In the genomic region with DNA sequence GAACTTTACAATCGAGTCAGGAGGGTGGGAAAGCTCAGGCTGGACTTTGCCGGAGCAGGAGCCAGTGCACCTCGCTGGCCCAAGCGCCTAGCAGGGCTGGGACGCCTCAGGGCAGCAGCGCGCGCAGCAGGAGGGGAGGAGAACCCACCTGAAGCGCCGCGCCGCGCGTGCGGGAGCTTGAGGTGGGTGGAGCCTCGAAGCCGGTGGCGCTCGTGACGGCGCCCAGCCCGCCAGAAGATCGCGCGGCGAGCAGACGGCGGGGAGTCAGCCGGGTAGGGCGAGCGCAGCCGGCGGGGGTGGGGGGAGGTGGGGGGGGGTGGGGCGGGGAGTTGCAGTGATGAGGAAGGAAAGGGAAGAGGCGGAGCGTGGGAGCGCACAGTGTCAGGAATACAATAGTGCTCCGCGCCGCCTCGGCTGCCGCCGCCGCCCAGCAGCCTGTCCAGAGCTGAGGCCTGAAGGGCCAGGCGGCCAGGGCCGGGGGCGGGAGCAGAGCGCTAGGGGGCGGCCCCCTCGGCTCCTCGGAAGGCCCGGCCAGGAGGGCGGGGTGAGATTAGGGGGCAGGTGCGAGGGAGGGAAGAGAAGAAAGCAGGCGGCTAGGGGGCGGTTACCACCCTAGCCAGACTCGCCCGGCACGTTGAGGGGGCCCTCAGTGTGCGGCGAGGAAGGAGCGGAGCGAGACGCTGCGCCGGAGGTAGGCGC, we compare ENCODE assay signal across 8 mouse cellular contexts. TPM values are rescaled to one million over a fixed set of nuclear protein-coding genes. Genes with fewer than 3 reads are reported as not detected.
DNase-seq lines count a peak whose midpoint lies in the region; ATAC-seq and TF ChIP-seq lines count a peak whose summit lies in the region.

Gene Jade3, plus strand, starts transcription at position 549 of the 699 bp plus-strand sequence.

- intact Hi-C loops in heart, postnatal 25 days (cut with DNase I), result loop anchor here (10.0 kb wide), 1 partner anchor 150 kb away; no protein-coding TSS in a partner anchor

- TF ChIP-seq POLR2A in olfactory bulb, adult 2 months (IDR thresholded peaks at IDR 0.05; ENCODE audit: insufficient read depth, low read depth, low read length), result no peak

- peak within 1 kb of the TSS; percentile 79 for H3K4me3 ChIP-seq in G1E (ENCODE audit: low read depth, low read length)
- H3K4me3 ChIP-seq in forebrain, embryonic 14.5 days (ENCODE audit: low read depth, low read length), result peak within 1 kb of the TSS; percentile 56
- H3K4me3 ChIP-seq in layer of hippocampus, adult 2 months, result peak within 1 kb of the TSS; percentile 69
- peak within 1 kb of the TSS; percentile 58 for H3K4me3 ChIP-seq in lung, embryonic 14.5 days (ENCODE audit: low read depth, low read length)
- peak within 1 kb of the TSS; percentile 92 for H3K4me3 ChIP-seq in olfactory bulb, adult 2 months (ENCODE audit: insufficient read depth, low read depth, low read length)

- H3K9ac ChIP-seq in forebrain, embryonic 14.5 days (ENCODE audit: low read length), result peak within 1 kb of the TSS; percentile 75
- peak within 1 kb of the TSS; percentile 65 for H3K9ac ChIP-seq in lung, embryonic 14.5 days

- peak within 1 kb of the TSS; percentile 85 for H3K27ac ChIP-seq in forebrain, embryonic 14.5 days (ENCODE audit: low read depth, low read length)
- peak within 1 kb of the TSS; percentile 87 for H3K27ac ChIP-seq in layer of hippocampus, adult 2 months
- peak within 1 kb of the TSS; percentile 77 for H3K27ac ChIP-seq in lung, embryonic 14.5 days (ENCODE audit: low read depth)
- peak within 1 kb of the TSS; percentile 80 for H3K27ac ChIP-seq in olfactory bulb, adult 2 months (ENCODE audit: insufficient read depth, low read depth, low read length)

- TF ChIP-seq CTCF in G1E (IDR thresholded peaks at IDR 0.05; ENCODE audit: low read depth, low read length), result no peak
- no peak for TF ChIP-seq CTCF in layer of hippocampus, adult 2 months (conservative IDR thresholded peaks at IDR 0.05)
- no peak for TF ChIP-seq CTCF in lung, embryonic 14.5 days (IDR thresholded peaks at IDR 0.05; ENCODE audit: low read depth)
- no peak for TF ChIP-seq CTCF in olfactory bulb, adult 2 months (IDR thresholded peaks at IDR 0.05; ENCODE audit: insufficient read depth, low read depth, low read length)

- H3K27me3 ChIP-seq in G1E (ENCODE audit: insufficient read depth, low read length), result no peaks in the 10 kb centered on the region
- H3K27me3 ChIP-seq in forebrain, embryonic 14.5 days (replicated peaks; ENCODE audit: control insufficient read depth, insufficient read depth, low read length), result no peaks in the 10 kb centered on the region
- H3K27me3 ChIP-seq in lung, embryonic 14.5 days (ENCODE audit: insufficient read depth, low read length), result no peaks in the 10 kb centered on the region

- H3K9me3 ChIP-seq in G1E (replicated peaks), result no peaks in the 10 kb centered on the region
- H3K9me3 ChIP-seq in forebrain, embryonic 14.5 days (replicated peaks; ENCODE audit: control insufficient read depth, low read length), result no peaks in the 10 kb centered on the region
- H3K9me3 ChIP-seq in lung, embryonic 14.5 days (ENCODE audit: low read depth, low read length), result no peaks in the 10 kb centered on the region

- peak; percentile 75 for DNase-seq in G1E (ENCODE audit: low spot score)
- DNase-seq in cerebellum, adult 11 months, result peak; percentile 62
- DNase-seq in forebrain, embryonic 14.5 days (ENCODE audit: low spot score), result peak; percentile 84
- peak; percentile 67 for DNase-seq in heart, postnatal 25 days (ENCODE audit: low spot score)
- DNase-seq in layer of hippocampus, adult 2 months (ENCODE audit: low spot score in 2 of 2), result peak; percentile 36 to 48
- DNase-seq in lung, embryonic 14.5 days, result peak; percentile 81
- DNase-seq in thymus, adult 18-20 months, result peak; percentile 72 to 74

- peaks cover 7% of the 10 kb centered on the region for H3K36me3 ChIP-seq in G1E (replicated peaks)
- H3K36me3 ChIP-seq in forebrain, embryonic 14.5 days (ENCODE audit: control insufficient read depth, insufficient read depth, low read length), result no peaks in the 10 kb centered on the region
- H3K36me3 ChIP-seq in lung, embryonic 14.5 days (ENCODE audit: insufficient read depth), result 0 out of 2 replicates have a peak, but pooled peaks cover 3% of the 10 kb centered on the region

- H3K4me1 ChIP-seq in G1E (ENCODE audit: insufficient read depth, low read depth, low read length), result no peaks in the 10 kb centered on the region
- H3K4me1 ChIP-seq in forebrain, embryonic 14.5 days (ENCODE audit: control insufficient read depth, insufficient read depth, low read length), result no peaks in the 10 kb centered on the region; the same call in 1 of the 2 replicates
- H3K4me1 ChIP-seq in lung, embryonic 14.5 days (ENCODE audit: insufficient read depth), result no peaks in the 10 kb centered on the region
- no peaks in the 10 kb centered on the region for H3K4me1 ChIP-seq in olfactory bulb, adult 2 months (ENCODE audit: control insufficient read depth, insufficient read depth, low read length)

- H3K4me2 ChIP-seq in forebrain, embryonic 14.5 days (ENCODE audit: low read length), result peak within 1 kb of the TSS; percentile 51
- H3K4me2 ChIP-seq in lung, embryonic 14.5 days, result peak within 1 kb of the TSS; percentile 57

- WGBS in forebrain, embryonic 14.5 days, result 24% methylated on average over 47 of the region's 67 CpGs
- WGBS in lung, embryonic 14.5 days, result 10% methylated on average over 39 of the region's 67 CpGs
- WGBS in olfactory bulb, adult 2 months, result 15% methylated on average over 55 of the region's 67 CpGs

- ATAC-seq in G1E (ENCODE audit: extremely low read depth, insufficient number of reproducible peaks, low FRiP score, poor library complexity, severe bottlenecking), result peak; percentile 85
- peak; percentile 97 for ATAC-seq in forebrain, embryonic 14.5 days
- ATAC-seq in lung, embryonic 14.5 days (ENCODE audit: insufficient read depth), result peak; percentile 98

RNA-seq across cellular contexts. Expression of gene Jade3, which starts in this region (rescaled TPM):
- total RNA-seq in G1E (2014; fragmentation: Nextera tagmentation), result 27.7 and 33.9 TPM in 2 replicates
- total RNA-seq in G1E (2017), result 20.6 and 21.5 TPM in 2 replicates
- 0.79 and 1.1 TPM in 2 replicates for polyA plus RNA-seq in G1E (2012)
- 6.6 and 7.3 TPM in 2 replicates for polyA plus RNA-seq in forebrain, embryonic 14.5 days (2014; fragmentation: Nextera tagmentation; extraction: Ambion mirVana)
- total RNA-seq in heart, postnatal 25 days (2021), result 1 to 10 TPM; 2.0 to 2.3 TPM
- 1 to 10 TPM; 7.2 to 7.6 TPM for total RNA-seq in layer of hippocampus, adult 2 months (2021)
- polyA plus RNA-seq in lung, embryonic 14.5 days (2014; fragmentation: Nextera tagmentation; extraction: Ambion mirVana), result 12.5 and 13.4 TPM in 2 replicates
- polyA plus RNA-seq in olfactory bulb, adult 2 months (2012; ENCODE audit: insufficient read depth, insufficient read length, low replicate concordance, missing spikeins), result not detected in 2 replicates

Comparison
In these comparisons a context has a peak if more than half of its experiments do, and no peak if none do; other contexts are left out.
1. Peak in every context shown above with its lines: DNase-seq, ATAC-seq, H3K4me3 ChIP-seq and H3K27ac ChIP-seq.